Mouse (Mus musculus) midbrain, embryonic 15.5 days (tissue): Measurements from ENCODE around the gene Tmem33. TPM values are rescaled to one million over a fixed set of nuclear protein-coding genes. Genes with fewer than 3 reads are reported as not detected.

Experiments
- ATAC-seq: fragments of 200-750 bp; cut with Nextera tagmentation; replicated peaks from 2 replicates; pipeline ENCODE4 v1.8.0; 2017; ENCODE audit warnings: moderate TSS enrichment
- H3K27ac ChIP-seq: fragments of 300-500 bp; sonication (generic); 2 replicates; pipeline ENCODE4 v1.5.1; 2015; ENCODE audit warnings: mild to moderate bottlenecking, inconsistent platforms
- H3K27me3 ChIP-seq: fragments of 300-500 bp; sonication (generic); replicated peaks from 2 replicates; pipeline ENCODE4 v1.6.1; 2015; ENCODE audit warnings: inconsistent platforms
- H3K36me3 ChIP-seq: fragments of 300-500 bp; sonication (generic); replicated peaks from 2 replicates; pipeline ENCODE4 v1.6.1; 2015; ENCODE audit warnings: inconsistent platforms
- H3K4me1 ChIP-seq: fragments of 300-500 bp; sonication (generic); 2 replicates; pipeline ENCODE4 v1.6.1; 2015; ENCODE audit warnings: inconsistent platforms
- H3K4me2 ChIP-seq: fragments of 300-500 bp; sonication (generic); 2 replicates; pipeline ENCODE4 v1.6.1; 2015; ENCODE audit warnings: inconsistent platforms, mild to moderate bottlenecking, moderate library complexity
- H3K4me3 ChIP-seq: fragments of 300-500 bp; sonication (generic); 2 replicates; pipeline ENCODE4 v1.5.1; 2015; ENCODE audit warnings: mild to moderate bottlenecking, inconsistent platforms
- H3K9ac ChIP-seq: fragments of 300-500 bp; sonication (generic); 2 replicates; pipeline ENCODE4 v1.6.1; 2015; ENCODE audit warnings: mild to moderate bottlenecking, inconsistent platforms
- H3K9me3 ChIP-seq: fragments of 300-500 bp; sonication (generic); 2 replicates; pipeline ENCODE4 v1.6.1; 2016; ENCODE audit warnings: inconsistent platforms
- WGBS: fragments of 180-500 bp; shearing (Covaris S2); methylation state at CpG from one replicate; pipeline ENCODE4 v1.1.7; 2015; ENCODE audit warnings: mixed read lengths; 5-methylcytosine and 5-hydroxymethylcytosine counted together
- polyA plus RNA-seq: library from polyadenylated mRNA; unstranded; fragments of >200 nt; fragmentation: Nextera tagmentation; extraction: Ambion mirVana; gene quantifications from 2 replicates; pipeline ENCODE4 v1.2.1, GENCODE M21; 2015

Gene Tmem33
- polyA plus RNA-seq, 1 experiment from 2014 or later, result 71.9 TPM

GRCm38 (mm10) chr5:67227261-67227660, 33.1 kb upstream of the Tmem33 start:
- H3K27ac ChIP-seq, result no peak overlapping the region
- peaks cover 25% of the 10 kb centered on the region for H3K4me1 ChIP-seq
- WGBS, result 6% methylated on average over 11 of the region's 11 CpGs
- H3K4me3 ChIP-seq, result no peak overlapping the region
- no peaks in the 10 kb centered on the region for H3K36me3 ChIP-seq
- H3K9me3 ChIP-seq, result no peaks in the 10 kb centered on the region
- no peak for ATAC-seq
- H3K9ac ChIP-seq, result no peak overlapping the region
- H3K27me3 ChIP-seq, result peaks cover 86% of the 10 kb centered on the region
- H3K4me2 ChIP-seq, result no peak overlapping the region

DNA sequence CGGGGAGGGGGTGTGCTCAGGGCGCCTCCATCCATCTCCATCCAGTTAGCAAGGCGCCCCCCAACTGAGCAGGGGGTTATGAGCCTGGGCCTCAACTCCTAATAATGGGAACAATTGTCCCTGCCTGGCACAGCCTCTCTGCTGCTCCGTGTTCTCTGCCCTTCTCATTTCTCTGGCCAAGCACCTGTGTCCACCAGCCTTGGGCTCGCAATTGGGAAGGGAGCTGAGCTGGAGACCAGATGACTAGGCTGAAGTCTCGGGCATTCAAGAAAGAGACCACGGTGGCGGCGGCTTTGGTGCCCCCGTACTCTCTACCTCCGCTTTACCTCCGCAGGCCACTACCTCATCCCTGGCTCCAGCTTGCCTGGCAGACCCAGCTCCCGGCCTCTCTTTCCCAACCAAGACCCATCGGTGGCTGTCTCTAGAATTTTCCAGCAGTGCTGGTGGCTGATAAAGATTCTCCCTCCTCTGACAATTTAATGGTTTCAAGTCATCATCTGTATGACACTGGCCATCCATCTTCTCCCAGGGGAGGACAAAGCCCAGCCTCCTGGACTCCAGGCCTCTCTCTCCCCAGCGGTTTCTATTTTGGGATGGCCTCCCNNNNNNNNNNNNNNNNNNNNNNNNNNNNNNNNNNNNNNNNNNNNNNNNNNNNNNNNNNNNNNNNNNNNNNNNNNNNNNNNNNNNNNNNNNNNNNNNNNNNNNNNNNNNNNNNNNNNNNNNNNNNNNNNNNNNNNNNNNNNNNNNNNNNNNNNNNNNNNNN, 32.5 kb upstream of the Tmem33 start:
- Histone ChIP-seq H3K27me3 (peaks cover 86% of the 10 kb centered on the region), H3K9ac (no peak overlapping the region), H3K27ac (no peak overlapping the region), H3K36me3 (no peaks in the 10 kb centered on the region), H3K4me2 (no peak overlapping the region), H3K4me3 (no peak overlapping the region), H3K9me3 (no peaks in the 10 kb centered on the region), H3K4me1 (peaks cover 19% of the 10 kb centered on the region)
- 3% methylated on average over 15 of the region's 15 CpGs for WGBS
- no peak for ATAC-seq

DNA sequence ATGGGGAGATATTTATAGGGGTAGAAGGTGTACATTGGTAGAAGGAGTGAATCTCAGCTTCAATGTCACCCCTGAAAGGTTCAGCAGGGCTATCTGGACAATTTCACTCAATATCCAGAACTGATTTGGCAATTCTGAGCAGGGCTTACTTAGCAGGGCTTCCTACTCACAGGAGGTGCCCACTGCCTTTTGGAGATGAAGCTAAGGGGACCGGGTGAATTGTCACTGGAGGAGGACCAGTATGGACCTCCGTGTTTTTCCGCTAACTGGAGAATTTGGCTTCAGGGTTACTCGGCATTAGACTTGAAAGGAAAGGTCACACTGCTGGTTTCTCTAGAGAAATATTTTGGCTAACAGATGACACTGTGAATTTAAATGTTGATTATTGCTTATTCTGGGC, 25.7 kb upstream of the Tmem33 start:
- H3K4me3 ChIP-seq, result no peak overlapping the region
- H3K27me3 ChIP-seq, result peaks cover 66% of the 10 kb centered on the region
- H3K4me1 ChIP-seq, result peaks cover 11% of the 10 kb centered on the region
- no peaks in the 10 kb centered on the region for H3K36me3 ChIP-seq
- 49% methylated on average over 4 of the region's 4 CpGs for WGBS
- H3K27ac ChIP-seq, result no peak overlapping the region
- no peak for ATAC-seq
- no peaks in the 10 kb centered on the region for H3K9me3 ChIP-seq
- H3K9ac ChIP-seq, result no peak overlapping the region
- H3K4me2 ChIP-seq, result no peak overlapping the region

GRCm38 (mm10) chr5:67235462-67235861, 24.9 kb upstream of the Tmem33 start:
- WGBS, result 67% methylated on average over 3 of the region's 3 CpGs
- Histone ChIP-seq H3K4me2 (no peak overlapping the region), H3K4me3 (no peak overlapping the region), H3K27me3 (peaks cover 59% of the 10 kb centered on the region), H3K9me3 (no peaks in the 10 kb centered on the region), H3K9ac (no peak overlapping the region), H3K36me3 (no peaks in the 10 kb centered on the region), H3K27ac (no peak overlapping the region), H3K4me1 (peaks cover 7% of the 10 kb centered on the region)
- ATAC-seq, result no peak

GRCm38 (mm10) chr5:67236601-67237000, 23.8 kb upstream of the Tmem33 start:
- H3K27me3 ChIP-seq, result peaks cover 48% of the 10 kb centered on the region
- WGBS, result 92% methylated on average over 3 of the region's 3 CpGs
- H3K9me3 ChIP-seq, result no peaks in the 10 kb centered on the region
- no peak for ATAC-seq
- no peak overlapping the region for H3K4me3 ChIP-seq
- no peak overlapping the region for H3K27ac ChIP-seq
- H3K4me2 ChIP-seq, result no peak overlapping the region
- no peaks in the 10 kb centered on the region for H3K36me3 ChIP-seq
- H3K9ac ChIP-seq, result no peak overlapping the region
- no peaks in the 10 kb centered on the region for H3K4me1 ChIP-seq

GRCm38 (mm10) chr5:67238303-67238702, 22.1 kb upstream of the Tmem33 start:
- no peak for ATAC-seq
- H3K9ac ChIP-seq, result no peak overlapping the region
- no peaks in the 10 kb centered on the region for H3K4me1 ChIP-seq
- 5% methylated on average over 1 of the region's 1 CpGs for WGBS
- H3K4me3 ChIP-seq, result no peak overlapping the region
- H3K36me3 ChIP-seq, result no peaks in the 10 kb centered on the region
- H3K27me3 ChIP-seq, result peaks cover 37% of the 10 kb centered on the region
- no peaks in the 10 kb centered on the region for H3K9me3 ChIP-seq
- H3K4me2 ChIP-seq, result no peak overlapping the region
- H3K27ac ChIP-seq, result no peak overlapping the region

DNA sequence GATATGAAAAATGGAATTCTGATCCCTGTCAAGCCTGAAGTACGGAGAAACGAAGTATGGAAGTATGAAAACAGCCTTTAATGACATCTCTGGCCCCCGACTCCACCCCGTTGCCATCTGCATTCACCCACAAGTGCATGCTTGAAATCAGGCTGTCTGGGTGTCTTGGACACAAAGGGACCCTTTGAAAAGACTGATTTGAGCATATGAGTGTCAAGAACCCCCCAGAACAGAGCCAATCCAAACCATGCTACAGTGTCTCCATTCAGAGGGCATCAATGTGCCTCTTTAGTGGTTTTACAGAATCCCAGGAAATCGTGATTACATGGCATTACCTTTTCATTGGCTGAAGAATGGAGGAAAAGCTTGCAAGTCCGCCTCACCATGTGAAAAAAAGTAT, 18.7 kb upstream of the Tmem33 start:
- H3K27ac ChIP-seq, result no peak overlapping the region
- no peak overlapping the region for H3K9ac ChIP-seq
- peaks cover 10% of the 10 kb centered on the region for H3K27me3 ChIP-seq
- 45% methylated on average over 6 of the region's 6 CpGs for WGBS
- ATAC-seq, result no peak
- H3K4me1 ChIP-seq, result no peaks in the 10 kb centered on the region
- H3K4me2 ChIP-seq, result no peak overlapping the region
- no peaks in the 10 kb centered on the region for H3K9me3 ChIP-seq
- no peaks in the 10 kb centered on the region for H3K36me3 ChIP-seq
- no peak overlapping the region for H3K4me3 ChIP-seq

- Histone ChIP-seq H3K36me3 (no peaks in the 10 kb centered on the region), H3K9me3 (no peaks in the 10 kb centered on the region), H3K4me3 (no peak overlapping the region), H3K4me2 (no peak overlapping the region), H3K4me1 (no peaks in the 10 kb centered on the region), H3K27me3 (peaks cover 7% of the 10 kb centered on the region), H3K9ac (no peak overlapping the region), H3K27ac (no peak overlapping the region)
- ATAC-seq, result no peak
- 90% methylated on average over 5 of the region's 5 CpGs for WGBS
Observed at GRCm38 (mm10) chr5:67243231-67243630, 17.1 kb upstream of the Tmem33 start.

- no peak overlapping the region for H3K4me2 ChIP-seq
- no peaks in the 10 kb centered on the region for H3K27me3 ChIP-seq
- 69% methylated on average over 4 of the region's 4 CpGs for WGBS
- no peaks in the 10 kb centered on the region for H3K4me1 ChIP-seq
- no peaks in the 10 kb centered on the region for H3K36me3 ChIP-seq
- ATAC-seq, result no peak
- H3K27ac ChIP-seq, result no peak overlapping the region
- H3K9ac ChIP-seq, result no peak overlapping the region
- no peaks in the 10 kb centered on the region for H3K9me3 ChIP-seq
- no peak overlapping the region for H3K4me3 ChIP-seq
Observed at GRCm38 (mm10) chr5:67252261-67252660, 8.1 kb upstream of the Tmem33 start.

DNA sequence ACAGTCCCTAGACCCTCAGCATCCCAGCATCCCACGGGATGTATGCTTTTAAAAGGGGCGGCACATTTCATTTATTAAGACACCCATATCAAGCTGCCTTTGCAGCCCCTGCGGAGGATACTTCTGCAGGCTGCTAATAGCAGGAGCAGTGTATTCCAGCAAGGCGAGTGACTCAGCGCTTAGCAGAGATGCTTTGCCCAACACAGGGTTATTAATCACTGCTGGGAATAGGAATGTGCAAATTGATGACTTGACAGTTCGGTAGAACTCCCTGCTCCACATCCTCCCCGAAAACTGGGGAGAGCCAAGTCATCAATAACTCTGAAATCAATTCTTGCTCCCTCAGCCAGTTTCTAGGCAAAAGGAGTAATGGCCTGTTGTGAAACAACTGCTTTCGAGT, 4.7 kb upstream of the Tmem33 start:
- Histone ChIP-seq H3K27me3 (no peaks in the 10 kb centered on the region), H3K4me2 (no peak overlapping the region), H3K4me1 (peaks cover 8% of the 10 kb centered on the region; the same call in 1 of the 2 replicates), H3K27ac (no peak overlapping the region), H3K9me3 (no peaks in the 10 kb centered on the region), H3K9ac (no peak overlapping the region), H3K36me3 (no peaks in the 10 kb centered on the region), H3K4me3 (no peak overlapping the region)
- WGBS, result 80% methylated on average over 8 of the region's 8 CpGs
- ATAC-seq, result no peak

DNA sequence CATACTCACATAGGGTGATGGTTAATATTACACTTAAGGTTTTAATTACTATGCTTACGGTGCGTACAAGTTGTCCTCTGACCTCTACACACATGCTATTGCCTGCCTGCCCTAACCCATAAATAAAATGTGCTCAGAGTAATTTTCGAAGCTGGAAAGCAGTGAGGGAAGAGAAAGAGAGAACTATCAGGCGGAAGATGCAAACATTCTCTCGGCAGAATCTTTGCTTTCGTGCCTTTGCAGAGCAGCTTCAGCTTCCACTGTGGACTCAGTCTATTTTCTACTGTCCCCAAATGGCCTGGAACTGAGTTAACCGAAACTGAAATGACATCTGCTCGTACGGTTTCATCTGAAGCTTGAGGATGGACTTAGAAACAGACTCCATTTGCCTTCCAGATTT, 1.9 kb upstream of the Tmem33 start:
- Histone ChIP-seq H3K4me1 (peaks cover 23% of the 10 kb centered on the region), H3K36me3 (no peaks in the 10 kb centered on the region), H3K4me2 (no peak overlapping the region), H3K27ac (no peak overlapping the region), H3K27me3 (no peaks in the 10 kb centered on the region), H3K9me3 (no peaks in the 10 kb centered on the region), H3K4me3 (no peak overlapping the region), H3K9ac (no peak overlapping the region)
- ATAC-seq, result no peak
- 89% methylated on average over 9 of the region's 9 CpGs for WGBS

DNA sequence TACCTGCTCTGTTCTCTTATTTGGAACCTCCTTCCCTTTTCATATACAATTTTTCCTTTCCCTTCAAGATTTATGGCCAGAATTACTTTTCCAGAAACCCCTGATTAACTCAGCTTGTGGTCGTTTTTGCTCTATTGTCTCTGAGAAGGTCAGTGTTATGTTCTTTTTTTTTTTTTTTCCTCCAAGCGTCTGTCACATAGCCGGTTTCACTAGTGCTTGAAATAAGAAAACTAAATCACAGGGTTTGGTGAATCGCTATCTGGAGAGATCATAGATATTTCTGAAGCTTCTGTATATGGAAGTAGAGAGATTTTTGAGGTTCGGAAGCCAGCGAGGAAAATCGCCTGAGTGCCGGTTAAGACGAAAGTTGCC, 220 bp upstream of the Tmem33 start:
- no peaks in the 10 kb centered on the region for H3K9me3 ChIP-seq
- peak overlapping the region; percentile 38 for H3K9ac ChIP-seq
- peak overlapping the region; percentile 83 for H3K4me3 ChIP-seq
- WGBS, result 0% methylated on average over 9 of the region's 9 CpGs
- no peaks in the 10 kb centered on the region for H3K27me3 ChIP-seq
- H3K36me3 ChIP-seq, result peaks cover 10% of the 10 kb centered on the region
- H3K27ac ChIP-seq, result peak overlapping the region; percentile 90; the same call in 1 of the 2 replicates
- peak overlapping the region; percentile 83 for H3K4me2 ChIP-seq
- peaks cover 23% of the 10 kb centered on the region for H3K4me1 ChIP-seq
- no peak; the same call in 1 of the 2 replicates for ATAC-seq

DNA sequence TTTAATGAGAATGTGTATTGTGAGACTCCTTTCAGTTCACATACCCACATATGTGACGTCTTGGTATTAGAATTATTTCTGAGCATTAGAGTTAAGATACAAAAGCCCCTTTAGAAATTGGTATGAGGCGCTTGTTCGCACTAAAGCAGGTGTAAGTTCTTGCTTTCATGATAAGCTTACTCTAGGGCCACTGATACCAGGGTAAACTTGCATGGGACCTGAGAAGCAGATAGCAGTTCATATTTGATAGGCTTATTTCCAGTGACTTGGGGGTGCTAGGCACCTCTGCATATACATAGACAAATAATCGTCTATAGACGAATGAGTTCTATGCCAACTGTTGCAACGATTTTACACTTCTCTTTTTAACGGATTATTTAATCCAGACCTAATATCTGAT, 2.6 kb downstream of the Tmem33 start:
- no peak overlapping the region for H3K9ac ChIP-seq
- H3K27me3 ChIP-seq, result no peaks in the 10 kb centered on the region
- no peak overlapping the region for H3K27ac ChIP-seq
- no peak for ATAC-seq
- peaks cover 25% of the 10 kb centered on the region for H3K36me3 ChIP-seq
- WGBS, result 93% methylated on average over 7 of the region's 7 CpGs
- H3K4me2 ChIP-seq, result no peak overlapping the region
- no peak overlapping the region for H3K4me3 ChIP-seq
- no peaks in the 10 kb centered on the region for H3K9me3 ChIP-seq
- peaks cover 23% of the 10 kb centered on the region for H3K4me1 ChIP-seq
